Comparison of ENCODE assay signal across 32 mouse cellular contexts in the genomic region with DNA sequence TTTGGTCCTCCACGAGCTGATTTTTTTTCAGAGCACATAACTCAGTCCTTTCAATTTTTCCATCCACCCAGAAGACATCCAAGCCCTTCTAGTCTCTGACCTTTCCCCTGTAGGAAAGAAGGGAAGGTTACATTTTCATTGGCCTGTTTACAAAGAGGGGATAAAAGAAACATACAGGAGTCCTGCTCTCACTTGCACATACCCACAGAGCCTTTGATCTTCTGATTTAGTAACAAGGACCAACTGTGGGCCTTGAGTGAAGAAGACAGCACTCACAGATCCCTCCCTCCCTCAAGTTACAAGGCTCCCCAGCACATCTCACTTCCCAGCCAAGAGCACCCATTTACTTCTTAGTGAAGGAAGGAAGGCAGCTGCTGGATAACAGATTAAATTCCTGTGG. TPM values are rescaled to one million over a fixed set of nuclear protein-coding genes. Genes with fewer than 3 reads are reported as not detected.
DNase-seq lines count a peak whose midpoint lies in the region; ATAC-seq and TF ChIP-seq lines count a peak whose summit lies in the region.
"Had no signal": no experiment of that assay in that cellular context is flagged by ENCODE, and none has a peak within 500 bp of the region (broad histone marks: within the 10 kb centered on the region; RNA-seq: fewer than 3 reads in every experiment).

No protein-coding gene starts in this region.

- H3K9ac ChIP-seq in midbrain, embryonic 15.5 days: no peak overlapping the region
- H3K9ac ChIP-seq in midbrain, postnatal 0 days (replicated peaks; ENCODE audit: low read length, poor library complexity, severe bottlenecking): no peak overlapping the region
- H3K9ac ChIP-seq: heart, embryonic 12.5 days; limb, embryonic 15.5 days; liver, embryonic 13.5 days; neural tube, embryonic 13.5 days had no signal

- H3K4me3 ChIP-seq in heart, embryonic 10.5 days: no peak overlapping the region
- no peak overlapping the region for H3K4me3 ChIP-seq in midbrain, embryonic 15.5 days
- H3K4me3 ChIP-seq in midbrain, postnatal 0 days (ENCODE audit: low read depth, low read length): no peak overlapping the region
- H3K4me3 ChIP-seq in limb, embryonic 10.5 days: no peak overlapping the region
- H3K4me3 ChIP-seq: erythroblast, embryonic 14.5 days; heart, embryonic 12.5 days; limb, embryonic 15.5 days; liver, embryonic 13.5 days; neural tube, embryonic 13.5 days had no signal

- peaks cover 29% of the 10 kb centered on the region for H3K4me1 ChIP-seq in heart, embryonic 10.5 days
- peaks cover 15% of the 10 kb centered on the region for H3K4me1 ChIP-seq in midbrain, embryonic 15.5 days
- no peaks in the 10 kb centered on the region for H3K4me1 ChIP-seq in midbrain, postnatal 0 days (ENCODE audit: insufficient read depth, low read length)
- peaks cover 4% of the 10 kb centered on the region; the same call in 1 of the 2 replicates for H3K4me1 ChIP-seq in limb, embryonic 10.5 days
- H3K4me1 ChIP-seq: limb, embryonic 15.5 days had no signal

- H3K27me3 ChIP-seq in heart, embryonic 10.5 days (ENCODE audit: insufficient read depth, poor library complexity, severe bottlenecking): no peaks in the 10 kb centered on the region
- H3K27me3 ChIP-seq in midbrain, embryonic 15.5 days (replicated peaks): no peaks in the 10 kb centered on the region
- no peaks in the 10 kb centered on the region for H3K27me3 ChIP-seq in midbrain, postnatal 0 days (ENCODE audit: insufficient read depth, low read length)
- H3K27me3 ChIP-seq in limb, embryonic 10.5 days (ENCODE audit: low read depth, poor library complexity, severe bottlenecking): no peaks in the 10 kb centered on the region
- H3K27me3 ChIP-seq: CH12.LX; heart, embryonic 12.5 days; limb, embryonic 15.5 days; liver, embryonic 13.5 days; neural tube, embryonic 13.5 days; Patski had no signal

- 0 out of 2 replicates have a peak overlapping the region, but pooled peaks have one; percentile 22 for H3K27ac ChIP-seq in heart, embryonic 10.5 days
- no peak overlapping the region for H3K27ac ChIP-seq in midbrain, embryonic 15.5 days
- no peak overlapping the region for H3K27ac ChIP-seq in midbrain, postnatal 0 days (ENCODE audit: low read depth, low read length)
- H3K27ac ChIP-seq in limb, embryonic 10.5 days: no peak overlapping the region
- H3K27ac ChIP-seq: limb, embryonic 15.5 days; liver, embryonic 13.5 days; macrophage; neural tube, embryonic 13.5 days; stomach, postnatal 0 days had no signal

- no peak for TF ChIP-seq POLR2A in brain, embryonic 14.5 days (IDR thresholded peaks at IDR 0.05; ENCODE audit: borderline replicate concordance, extremely low read depth, insufficient read depth, insufficient read length, poor library complexity, severe bottlenecking)

- TF ChIP-seq CTCF in midbrain, postnatal 0 days (IDR thresholded peaks at IDR 0.05): no peak
- TF ChIP-seq CTCF in brain, embryonic 14.5 days (IDR thresholded peaks at IDR 0.05; ENCODE audit: borderline replicate concordance, extremely low read depth, insufficient read depth, insufficient read length): no peak

- H3K4me2 ChIP-seq in midbrain, embryonic 15.5 days: no peak overlapping the region
- H3K4me2 ChIP-seq in midbrain, postnatal 0 days (ENCODE audit: low read depth, low read length, poor library complexity, severe bottlenecking): no peak overlapping the region
- H3K4me2 ChIP-seq: heart, embryonic 12.5 days; limb, embryonic 15.5 days; liver, embryonic 13.5 days; neural tube, embryonic 13.5 days had no signal

- 44% methylated on average over 1 of the region's 1 CpGs for WGBS in heart, embryonic 10.5 days
- WGBS in midbrain, embryonic 15.5 days: 5% methylated on average over 1 of the region's 1 CpGs
- WGBS in midbrain, postnatal 0 days: 21% methylated on average over 1 of the region's 1 CpGs
- WGBS in limb, embryonic 10.5 days: 12% methylated on average over 1 of the region's 1 CpGs

- H3K9me3 ChIP-seq in heart, embryonic 10.5 days: no peaks in the 10 kb centered on the region
- H3K9me3 ChIP-seq in midbrain, embryonic 15.5 days: no peaks in the 10 kb centered on the region
- H3K9me3 ChIP-seq in midbrain, postnatal 0 days (ENCODE audit: low read length): no peaks in the 10 kb centered on the region
- no peaks in the 10 kb centered on the region for H3K9me3 ChIP-seq in limb, embryonic 10.5 days (replicated peaks)
- H3K9me3 ChIP-seq: heart, embryonic 12.5 days; limb, embryonic 15.5 days; liver, embryonic 13.5 days; neural tube, embryonic 13.5 days had no signal

- no peak for DNase-seq in heart, embryonic 10.5 days (ENCODE audit: low spot score)
- no peak for DNase-seq in heart, postnatal 4 days
- no peak for DNase-seq in midbrain, postnatal 0 days (ENCODE audit: low spot score)
- DNase-seq in brain, embryonic 14.5 days (ENCODE audit: low read depth): peak; percentile 57
- no peak for DNase-seq in limb, embryonic 10.5 days (ENCODE audit: low spot score)
- no peak for DNase-seq in cerebellum, postnatal 4 days (ENCODE audit: low spot score in 2 of 2)
- DNase-seq: adrenal gland, postnatal 14 days; cerebellum, adult 11-12 months; cerebellum, postnatal 10 days; gastrocnemius, postnatal 14 days; heart, postnatal 10 days; kidney, adult 9 months; kidney, postnatal 25 days; layer of hippocampus, postnatal 36 days; left cerebral cortex, postnatal 4 days; liver, embryonic 13.5 days; lung, adult 18-20 months; midbrain, embryonic 14.5 days; right cerebral cortex, postnatal 4 days; thymus, adult 18-20 months; thymus, postnatal 25 days had no signal

- ATAC-seq in midbrain, embryonic 15.5 days (replicated peaks): peak; percentile 43; the same call in 1 of the 2 replicates
- ATAC-seq in midbrain, postnatal 0 days (ENCODE audit: low FRiP score): no peak
- ATAC-seq: intestine, postnatal 0 days; lung, postnatal 0 days; Patski had no signal

- H3K36me3 ChIP-seq in heart, embryonic 10.5 days: no peaks in the 10 kb centered on the region
- no peaks in the 10 kb centered on the region for H3K36me3 ChIP-seq in midbrain, embryonic 15.5 days (replicated peaks)
- H3K36me3 ChIP-seq in midbrain, postnatal 0 days (ENCODE audit: insufficient read depth, low read length): no peaks in the 10 kb centered on the region
- no peaks in the 10 kb centered on the region for H3K36me3 ChIP-seq in limb, embryonic 10.5 days
- H3K36me3 ChIP-seq: heart, embryonic 12.5 days; limb, embryonic 15.5 days; liver, embryonic 13.5 days; neural tube, embryonic 13.5 days had no signal

RNA-seq across cellular contexts. Expression of a gene that starts 46.3 kb away (rescaled TPM):
- polyA plus RNA-seq in heart, embryonic 10.5 days (2016; fragmentation: Nextera tagmentation; extraction: Ambion mirVana): 15.2 and 18.7 TPM in 2 replicates
- total RNA-seq in heart, postnatal 4 days (2021): 100 to 1,000 TPM; 138 to 140 TPM
- 46.6 and 48.5 TPM in 2 replicates for polyA plus RNA-seq in midbrain, embryonic 15.5 days (2015; fragmentation: Nextera tagmentation; extraction: Ambion mirVana)
- total RNA-seq in midbrain, postnatal 0 days (2014; rRNA removed): 81.8 and 108 TPM in 2 replicates
- polyA plus RNA-seq in midbrain, postnatal 0 days (2015; fragmentation: Nextera tagmentation; extraction: Ambion mirVana): 24.2 and 31.6 TPM in 2 replicates
- 62.6 and 107 TPM in 2 replicates for polyA plus RNA-seq in brain, embryonic 14.5 days (2012; rRNA removed)
- polyA plus RNA-seq in limb, embryonic 10.5 days (2016; fragmentation: Nextera tagmentation; extraction: Ambion mirVana): 12.9 and 13.6 TPM in 2 replicates
